Mouse (Mus musculus): ENCODE results near the gene Gramd1b. TPM values are rescaled to one million over a fixed set of nuclear protein-coding genes. Genes with fewer than 3 reads are reported as not detected.

Gramd1b gene
- total RNA-seq, 2 experiments from 2014 or later: 154 to 171 TPM

DNA sequence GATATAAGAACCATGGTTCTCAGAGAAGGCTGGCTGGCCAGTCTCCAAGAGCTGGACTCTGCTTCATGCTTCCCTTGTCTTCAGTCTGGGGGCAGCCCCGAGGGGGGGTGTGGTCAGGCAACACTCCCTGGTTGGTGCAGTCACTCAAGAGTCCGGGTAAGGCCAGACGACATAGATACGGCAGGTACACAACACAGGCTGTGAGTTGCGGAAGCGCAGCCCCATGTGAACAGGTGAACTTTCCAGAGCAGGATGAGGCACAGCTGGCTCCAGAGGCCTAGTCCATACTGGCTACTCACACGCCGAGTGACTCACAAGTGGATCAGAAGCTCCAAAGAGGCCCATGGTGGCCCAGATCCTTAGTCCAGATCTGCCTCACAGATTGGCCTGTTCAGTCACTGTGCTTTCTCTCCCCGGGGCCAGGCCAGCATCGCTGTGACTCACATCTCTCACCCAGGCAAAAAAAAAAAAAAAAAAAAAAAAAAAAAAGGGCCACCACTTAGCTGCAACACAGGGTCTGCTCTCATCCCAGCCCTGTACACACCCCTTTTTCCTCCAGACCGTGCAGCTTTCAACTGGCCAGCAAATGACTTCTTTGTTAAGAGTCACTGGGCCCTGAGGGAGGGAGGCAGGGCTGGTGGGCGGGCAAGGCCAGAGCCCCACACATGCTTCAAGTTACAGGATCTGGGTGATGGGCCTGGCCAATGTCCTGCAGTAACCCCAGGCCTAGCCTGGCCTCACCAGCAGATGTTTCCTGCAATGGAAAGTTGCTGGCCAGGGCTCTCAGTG, 210.1 kb downstream of the Gramd1b start:
- DNase-seq (ENCODE audit: low spot score in 2 of 2): no peak

DNA sequence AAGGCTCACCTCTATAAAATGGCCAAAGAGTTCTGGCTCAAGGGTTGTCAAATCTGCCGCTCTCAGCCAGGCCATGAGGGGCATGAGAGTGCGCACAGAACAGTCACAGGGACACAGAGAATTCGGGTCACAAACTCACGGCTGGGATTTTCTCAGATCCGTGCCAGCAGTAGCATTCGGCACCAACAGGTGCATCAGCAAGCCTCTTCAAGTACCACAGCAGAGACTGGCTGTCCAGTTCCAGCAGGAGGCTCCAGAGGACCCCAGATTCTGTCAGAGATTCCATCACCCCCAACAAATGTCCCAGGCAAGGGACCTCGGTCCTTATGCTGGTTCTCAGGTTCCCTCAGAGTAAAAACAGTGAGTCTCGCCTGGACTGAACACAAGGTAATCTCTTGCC, 210.8 kb downstream of the Gramd1b start:
- no peak for DNase-seq (ENCODE audit: low spot score in 2 of 2)

DNA sequence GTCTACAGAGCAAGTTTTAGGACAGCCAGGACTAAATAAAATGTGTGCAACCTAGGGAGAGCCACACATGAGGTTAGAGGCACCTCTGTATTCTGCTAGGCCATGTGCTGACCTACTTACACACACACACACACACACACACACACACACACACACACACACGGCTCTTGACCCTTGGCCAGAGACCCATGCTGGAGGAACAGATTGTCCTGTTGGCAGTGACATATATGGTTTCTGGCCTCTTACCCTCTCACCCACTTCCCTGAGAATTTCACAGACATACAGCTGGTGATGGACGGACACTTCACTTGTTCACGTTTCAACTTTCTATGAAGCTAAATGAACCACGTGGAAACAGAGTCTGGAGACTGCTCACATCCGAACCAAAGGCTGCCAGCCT, 212.4 kb downstream of the Gramd1b start:
- DNase-seq (ENCODE audit: low spot score in 2 of 2): no peak

DNA sequence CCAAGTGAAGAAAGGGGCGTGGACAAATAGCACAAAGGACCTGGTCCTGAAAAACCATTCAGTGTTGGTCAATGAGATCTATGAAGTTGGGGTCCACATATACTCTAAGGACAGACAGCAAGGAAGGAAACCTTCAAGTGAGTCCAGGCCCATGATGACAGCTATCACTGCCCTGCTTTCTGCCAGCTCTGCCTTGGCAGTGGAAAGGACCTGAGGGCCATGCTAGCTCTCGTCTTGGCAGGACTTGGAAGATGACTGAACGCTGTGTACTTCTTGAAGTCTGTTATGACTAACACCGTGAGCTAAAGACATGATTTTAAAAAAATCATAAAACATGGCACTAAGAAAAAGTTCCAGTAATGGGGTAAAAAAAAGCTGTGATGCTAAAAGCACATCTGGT, 213.4 kb downstream of the Gramd1b start:
- DNase-seq (ENCODE audit: low spot score in 2 of 2): no peak

DNA sequence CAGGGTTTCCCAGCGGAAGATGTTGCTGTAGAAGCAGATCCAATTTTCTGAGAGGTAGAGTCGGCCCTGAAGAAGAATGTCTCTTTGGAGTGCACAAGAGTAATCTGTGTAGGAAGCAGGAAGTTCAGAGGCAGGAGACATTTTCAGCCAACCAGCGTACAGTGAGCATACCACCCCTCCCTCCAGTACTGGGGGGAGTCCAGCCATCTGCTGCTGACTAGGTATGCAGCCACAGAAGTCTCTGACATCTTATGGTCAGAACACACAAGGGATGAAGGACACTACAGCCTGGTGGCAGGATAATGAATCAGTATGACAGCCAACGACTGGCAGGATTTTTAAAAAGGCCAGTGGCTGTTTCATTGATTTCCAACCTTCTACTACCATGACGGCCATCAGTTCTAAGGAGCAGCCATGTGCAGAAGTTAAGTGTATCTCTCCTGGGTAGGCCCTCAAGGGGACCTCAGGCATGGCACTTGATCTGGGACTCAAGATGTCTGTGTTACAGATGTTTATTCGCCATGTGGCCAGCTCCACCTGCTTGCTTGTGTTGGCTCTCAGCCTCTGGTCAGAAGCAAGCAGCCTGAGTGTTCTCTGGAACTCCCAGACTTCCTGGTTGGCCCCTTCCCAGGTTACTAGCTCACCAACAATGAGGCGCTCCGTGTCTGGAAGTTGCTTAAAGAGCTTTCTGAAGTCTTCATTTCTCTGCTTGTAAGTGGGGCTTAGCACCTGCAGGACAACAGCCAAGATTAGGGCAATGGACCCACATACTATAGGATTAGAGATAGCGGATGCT, 214.1 kb downstream of the Gramd1b start:
- DNase-seq (ENCODE audit: low spot score in 2 of 2): no peak

DNA sequence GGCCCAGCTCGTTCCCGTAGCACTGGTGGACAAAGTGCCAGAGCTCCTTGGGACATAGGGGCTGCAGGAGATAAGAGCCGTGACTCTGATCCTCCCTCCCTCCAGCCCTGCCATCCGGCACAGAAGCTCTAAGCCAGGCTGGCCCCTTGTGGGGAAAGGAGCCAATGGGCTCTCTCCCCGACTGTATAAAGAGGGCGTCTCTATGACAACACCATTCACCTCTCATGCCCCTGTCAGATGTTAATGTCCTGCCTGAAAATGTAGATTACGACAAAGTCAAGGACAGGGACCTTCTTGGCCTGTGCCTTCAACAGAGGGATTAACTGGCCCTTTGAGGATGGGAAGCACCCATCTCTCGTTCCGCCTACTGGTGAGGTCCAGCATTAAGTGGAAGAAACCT, 219.4 kb downstream of the Gramd1b start:
- DNase-seq (ENCODE audit: low spot score in 2 of 2): no peak

DNA sequence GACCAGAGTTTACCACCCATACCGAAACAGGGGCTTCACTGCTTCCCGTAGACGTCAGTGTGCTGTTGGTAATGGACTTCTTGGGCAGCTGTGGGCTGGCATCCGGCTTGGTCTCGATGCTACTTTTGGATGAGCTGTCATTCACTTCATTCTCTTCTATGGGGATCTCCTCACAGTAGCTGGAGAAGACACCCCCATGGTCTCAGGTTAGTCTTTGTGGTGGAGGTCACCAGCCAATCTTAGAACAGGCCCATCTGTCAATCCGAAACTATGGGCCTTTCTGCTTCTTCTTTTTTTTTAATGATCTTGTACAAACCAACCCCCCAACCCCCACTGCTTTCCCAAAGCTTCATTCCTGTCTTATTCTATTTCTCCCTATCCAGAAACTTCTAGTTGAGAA, 221.3 kb downstream of the Gramd1b start:
- DNase-seq (ENCODE audit: low spot score in 2 of 2): no peak

DNA sequence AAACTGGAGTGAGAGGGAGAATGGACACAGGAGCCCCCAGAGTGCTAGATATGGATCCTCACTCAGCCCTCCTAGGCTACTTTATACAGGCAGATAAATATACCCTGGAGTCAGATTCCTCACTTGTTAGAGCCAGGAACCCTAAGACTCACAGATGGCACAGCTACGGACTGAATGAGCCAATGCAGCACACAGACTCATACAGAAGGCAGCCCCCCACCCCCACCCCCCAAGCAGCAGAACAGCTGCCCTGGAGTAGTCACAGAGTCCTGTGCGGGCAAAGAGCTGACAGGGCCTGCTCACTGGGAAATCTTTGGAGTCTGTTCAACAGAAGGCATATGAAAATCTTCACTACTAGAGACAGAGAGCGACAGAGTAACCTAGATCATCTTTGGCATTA, 223.9 kb downstream of the Gramd1b start:
- DNase-seq (ENCODE audit: low spot score in 2 of 2): no peak

DNA sequence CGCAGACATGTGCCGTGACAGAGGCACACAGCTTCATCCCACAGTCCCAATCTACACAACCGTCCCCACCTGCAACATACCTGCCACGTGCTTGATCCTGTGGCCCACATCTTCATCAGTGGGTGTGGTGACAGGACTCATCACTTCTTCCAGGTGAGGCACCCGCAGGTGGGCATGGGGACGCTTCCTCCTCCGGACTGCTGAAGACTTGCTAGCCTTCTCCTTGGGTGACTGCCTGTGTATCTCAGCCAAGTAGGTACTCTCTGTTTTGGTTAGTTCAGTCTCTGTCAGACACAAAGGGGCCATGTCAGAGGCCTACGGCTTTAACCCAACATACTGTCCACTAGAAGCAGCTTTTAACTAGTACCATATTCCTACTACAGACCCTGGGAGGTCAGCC, 226.9 kb downstream of the Gramd1b start:
- no peak for DNase-seq (ENCODE audit: low spot score in 2 of 2)

DNA sequence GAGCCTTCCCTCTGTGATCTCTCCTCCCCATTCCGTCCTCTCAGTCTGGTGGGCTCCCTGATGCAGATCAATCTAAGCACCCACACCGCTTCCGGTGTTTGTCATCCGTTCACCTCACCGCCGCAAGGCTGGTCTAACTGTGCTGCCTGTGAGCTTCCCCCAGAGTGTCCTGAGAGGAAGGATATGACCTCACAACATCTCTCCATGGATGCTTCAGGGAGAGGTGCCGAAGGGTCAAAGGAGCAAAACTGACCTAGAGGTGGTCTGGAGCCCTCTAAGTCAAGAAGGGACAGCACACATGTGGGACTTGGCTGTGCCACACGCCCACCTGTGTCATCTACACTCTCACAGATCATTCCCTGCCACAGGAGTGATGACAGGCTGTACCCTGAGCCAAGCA, 228.8 kb downstream of the Gramd1b start:
- no peak for DNase-seq (ENCODE audit: low spot score in 2 of 2)

DNA sequence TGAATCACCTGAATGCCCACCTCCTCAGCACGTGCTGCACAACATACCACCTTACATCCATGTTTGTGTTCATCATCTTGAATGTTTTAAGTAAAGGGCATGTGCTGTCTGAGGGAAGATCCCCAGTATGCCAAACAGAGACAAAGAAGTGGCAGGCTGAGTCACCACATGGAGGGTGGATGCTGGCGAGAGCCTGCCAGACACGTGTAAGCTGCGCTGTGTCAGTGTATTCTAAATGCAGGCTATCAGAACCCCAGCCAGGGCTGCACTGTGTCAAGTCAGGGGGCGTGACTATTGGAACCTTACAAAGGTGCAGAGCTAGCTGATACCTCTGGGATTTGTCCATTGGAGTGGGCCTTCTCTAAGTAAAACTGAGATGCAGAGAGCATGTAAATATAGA, 229.7 kb downstream of the Gramd1b start:
- peak; percentile 45 to 47 for DNase-seq (ENCODE audit: low spot score in 2 of 2)

DNA sequence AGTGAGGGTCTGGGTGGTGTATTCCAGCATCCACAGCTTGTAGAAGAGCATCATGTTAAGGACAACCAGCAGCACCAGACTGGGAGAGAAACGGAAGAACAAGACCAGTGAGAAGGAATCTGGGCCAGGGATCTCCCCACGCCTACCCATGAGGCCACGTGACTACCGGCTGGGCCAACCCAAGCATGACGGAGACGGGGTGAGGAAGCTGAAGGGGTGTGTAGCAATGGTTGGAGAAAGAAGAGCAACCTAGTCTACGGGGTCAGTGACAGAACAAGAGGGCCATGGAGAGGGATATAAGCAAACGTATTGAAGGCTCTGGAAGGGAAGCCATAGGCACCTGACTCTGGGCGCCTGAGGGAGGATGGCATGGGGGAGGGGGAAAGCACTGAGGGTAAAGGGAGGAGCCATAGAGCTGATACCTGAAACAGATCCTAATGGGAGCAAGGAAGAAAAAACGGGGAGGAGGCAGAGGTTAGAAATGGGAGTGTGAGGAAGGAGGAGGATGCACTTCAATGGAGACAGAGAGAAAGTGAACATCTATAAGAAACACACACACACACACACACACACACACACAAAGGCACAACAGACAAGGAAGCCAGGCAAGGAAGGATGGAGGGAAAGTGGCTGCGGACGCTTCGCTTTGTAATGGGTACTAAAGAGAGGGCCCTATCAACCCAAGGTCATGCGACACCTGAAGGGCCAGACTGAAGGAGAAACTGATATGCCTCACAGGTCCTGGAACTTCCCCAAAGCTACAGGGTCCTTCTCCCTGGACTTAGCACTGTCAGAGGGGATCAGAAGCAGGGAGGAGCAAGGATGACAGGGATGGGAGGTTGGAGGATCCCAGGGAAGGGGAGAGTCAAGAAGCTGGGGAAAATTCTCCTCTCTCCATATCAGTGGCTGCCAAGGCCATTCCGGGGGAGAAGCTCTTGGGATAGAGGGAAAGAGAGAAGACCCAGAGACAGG, 230.9 kb downstream of the Gramd1b start:
- DNase-seq (ENCODE audit: low spot score in 2 of 2): no peak

DNA sequence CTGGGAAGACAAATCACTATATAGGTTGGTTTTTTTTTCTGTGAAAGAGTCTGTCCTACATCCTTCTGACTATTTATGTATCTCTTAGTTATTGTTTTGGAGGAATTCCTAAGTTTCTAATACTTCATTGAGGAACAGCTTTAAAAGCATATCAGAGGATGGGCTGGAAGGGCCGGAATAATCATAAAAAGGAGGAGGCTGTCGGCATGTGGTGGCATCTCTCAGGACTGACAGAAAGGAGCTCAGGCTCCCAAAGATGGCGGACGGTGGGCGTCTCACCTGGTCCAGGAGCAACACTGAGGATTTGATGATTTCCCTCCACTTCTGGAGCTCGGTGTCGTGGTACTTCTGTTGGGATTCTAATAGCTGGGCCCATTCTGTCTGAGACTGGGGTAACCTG, 231.9 kb downstream of the Gramd1b start:
- DNase-seq (ENCODE audit: low spot score in 2 of 2): no peak

DNA sequence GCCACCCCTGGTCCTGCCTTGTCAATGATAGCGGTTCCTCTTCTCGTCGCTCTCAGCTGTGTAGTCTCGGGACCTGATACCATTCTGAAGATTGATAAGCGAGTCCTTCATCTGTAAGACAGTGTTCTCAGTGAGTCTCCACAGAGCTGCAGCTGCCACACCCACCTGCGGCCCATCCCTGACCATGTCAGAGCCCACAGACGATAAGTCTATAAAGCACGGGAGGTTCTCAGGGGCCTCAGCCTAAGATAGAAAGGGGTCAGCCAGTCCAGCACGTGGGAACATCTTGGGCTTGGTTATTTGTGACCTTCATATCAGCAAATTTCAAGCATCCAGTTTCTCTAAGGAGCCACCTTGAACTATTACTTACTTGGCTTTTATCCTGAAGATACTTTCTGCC, 233.2 kb downstream of the Gramd1b start:
- no peak for DNase-seq (ENCODE audit: low spot score in 2 of 2)

DNA sequence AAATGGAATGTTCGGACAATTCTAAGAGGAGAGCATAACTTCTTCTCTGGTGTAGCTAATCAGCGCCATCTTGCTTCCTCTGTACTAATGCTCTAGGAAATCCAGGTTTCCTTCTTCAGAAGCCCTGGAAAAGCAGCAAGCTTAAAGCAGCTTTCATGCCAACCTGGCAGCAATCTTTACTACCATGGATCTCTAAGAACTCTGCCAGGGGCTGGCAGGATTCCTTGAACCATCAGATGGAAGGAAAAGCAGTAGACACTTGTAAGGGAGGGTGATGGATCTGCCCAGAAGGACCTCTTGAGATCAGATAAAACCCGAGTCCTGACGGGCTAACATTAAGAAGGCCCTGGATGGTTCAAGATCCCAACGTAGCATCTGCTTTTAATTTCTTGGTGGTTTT, 234.9 kb downstream of the Gramd1b start:
- no peak for DNase-seq (ENCODE audit: low spot score in 2 of 2)

DNA sequence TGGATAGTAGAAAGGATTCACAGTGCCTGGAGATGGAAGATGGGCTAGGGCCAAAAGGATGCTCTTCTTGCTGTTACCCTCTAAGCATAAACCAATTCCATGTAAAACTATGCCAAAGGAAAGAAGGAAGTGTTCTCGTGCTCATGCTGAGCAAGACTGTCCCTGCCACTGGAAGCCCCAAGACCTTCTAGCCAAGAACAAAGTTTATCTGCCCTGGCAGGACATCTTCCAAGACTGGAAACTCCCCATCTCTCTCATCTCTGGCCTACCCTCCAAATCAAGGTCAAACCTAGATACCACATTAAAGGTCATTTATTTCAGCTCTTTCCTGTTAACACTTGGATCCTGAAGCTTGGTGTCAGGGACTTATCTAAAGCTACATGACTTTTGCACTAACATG, 236.3 kb downstream of the Gramd1b start:
- DNase-seq (ENCODE audit: low spot score in 2 of 2): no peak

DNA sequence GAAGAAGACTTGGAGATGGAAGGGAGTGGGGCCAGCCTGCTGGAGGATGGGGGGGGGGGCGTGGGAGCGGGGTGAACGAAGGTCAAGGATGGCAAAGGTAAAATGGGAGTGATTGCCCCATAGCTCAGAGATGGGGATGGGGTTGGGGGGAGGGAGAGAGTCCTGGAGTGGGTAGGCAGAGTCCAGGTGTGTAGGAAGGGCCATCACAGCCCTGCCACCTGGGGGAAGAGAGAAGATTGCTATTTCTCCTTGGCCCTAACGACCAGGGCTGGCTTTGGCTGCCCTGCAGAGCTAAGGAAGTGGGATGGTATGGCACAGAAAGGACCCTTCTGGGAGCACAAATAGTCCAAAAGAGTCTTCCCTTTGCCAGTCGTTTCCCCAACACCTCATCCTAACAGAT, 237.0 kb downstream of the Gramd1b start:
- DNase-seq (ENCODE audit: low spot score in 2 of 2): no peak

DNA sequence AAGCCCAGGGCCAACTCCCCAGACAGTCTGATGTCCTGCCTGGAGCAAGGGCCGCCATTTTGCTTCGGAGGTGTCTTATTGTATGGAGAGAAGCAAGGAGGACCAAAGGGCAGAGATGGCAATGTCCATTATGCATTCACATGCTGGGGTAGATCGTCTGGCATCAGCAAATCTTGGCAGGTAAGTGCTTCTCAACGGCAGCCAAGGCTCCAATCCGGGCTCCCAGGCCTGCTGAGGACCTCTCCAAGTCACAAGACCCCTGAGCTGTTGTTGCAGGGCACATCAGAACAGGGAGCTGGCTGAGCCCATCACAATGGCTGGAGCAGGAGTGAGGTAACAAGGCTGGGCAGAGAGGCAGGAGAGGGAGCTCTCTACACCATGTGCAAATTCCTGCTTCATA, 237.4 kb downstream of the Gramd1b start:
- no peak for DNase-seq (ENCODE audit: low spot score in 2 of 2)

DNA sequence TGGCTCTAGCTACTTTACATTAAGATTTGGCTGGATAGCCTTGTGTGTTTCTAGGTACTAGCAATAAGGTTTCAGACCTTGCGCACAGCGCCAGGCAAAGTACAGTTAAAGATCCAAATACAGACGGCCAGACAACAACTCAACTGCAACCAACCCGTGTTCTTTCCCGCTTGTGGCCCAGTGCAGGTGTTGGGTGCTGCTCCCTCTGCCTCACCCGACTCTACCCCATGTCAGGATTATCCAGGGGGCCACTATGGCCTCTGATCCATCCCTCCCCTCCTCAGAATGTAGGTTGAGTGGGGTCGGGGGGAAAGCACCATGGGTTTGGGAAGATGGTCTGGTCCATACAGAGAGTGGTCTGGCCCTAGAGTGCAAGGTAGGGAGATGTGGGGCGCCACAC, 237.9 kb downstream of the Gramd1b start:
- DNase-seq (ENCODE audit: low spot score in 2 of 2): no peak

DNA sequence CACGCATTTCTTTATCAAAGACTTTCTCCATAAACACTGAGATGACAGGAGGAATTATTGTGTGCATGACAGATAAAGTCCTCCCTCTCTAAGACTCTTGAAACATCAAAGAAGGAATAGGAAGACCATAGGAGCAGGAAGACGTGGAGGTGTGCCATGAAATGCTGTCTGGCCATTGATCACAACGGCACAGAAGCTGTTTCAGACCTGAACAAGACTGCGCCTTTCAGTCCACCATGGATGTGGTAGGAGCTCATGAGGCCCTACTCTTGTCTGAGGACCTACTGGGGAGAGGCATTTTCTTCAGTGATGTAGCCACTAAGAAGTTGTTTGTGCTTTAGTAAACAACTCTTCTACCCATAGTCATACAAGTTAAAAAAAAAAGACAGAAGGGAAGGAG, 238.7 kb downstream of the Gramd1b start:
- DNase-seq (ENCODE audit: low spot score in 2 of 2): no peak

DNA sequence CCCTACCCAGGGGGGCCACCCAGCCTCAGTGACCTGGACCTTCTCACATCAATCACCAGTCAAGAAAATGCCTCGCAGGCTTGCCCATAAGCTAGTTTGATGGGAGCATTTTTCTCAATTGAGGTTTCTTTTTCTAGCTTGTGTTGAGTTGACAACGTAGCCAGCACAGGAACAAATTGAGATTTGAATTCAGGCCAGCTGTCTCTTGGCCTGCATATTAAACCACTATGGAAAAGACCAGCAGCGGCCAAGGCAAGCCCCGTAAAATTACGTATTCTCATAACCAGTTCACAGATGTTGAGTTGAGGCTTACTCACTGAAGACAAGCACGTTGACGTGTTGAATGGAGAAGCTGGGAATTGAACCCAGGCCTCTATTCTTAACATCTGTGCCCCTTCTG, 248.2 kb downstream of the Gramd1b start:
- no peak for DNase-seq (ENCODE audit: low spot score in 2 of 2)

DNA sequence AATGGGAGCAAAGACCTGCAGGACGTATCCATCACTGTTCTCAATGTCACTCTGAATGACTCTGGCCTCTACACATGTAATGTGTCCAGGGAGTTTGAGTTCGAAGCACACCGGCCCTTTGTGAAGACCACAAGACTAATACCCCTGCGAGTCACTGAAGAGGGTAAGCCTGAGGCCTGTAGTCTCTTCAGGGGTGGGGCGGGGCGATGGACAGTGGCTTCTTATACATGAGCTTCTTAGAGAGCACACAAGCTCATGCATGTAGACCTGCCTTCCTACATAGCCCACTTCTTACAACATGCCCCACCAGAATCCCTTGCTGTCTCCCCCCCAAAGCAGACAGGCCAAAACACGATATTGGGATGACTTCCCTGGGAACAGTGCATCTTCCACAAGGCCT, 251.7 kb downstream of the Gramd1b start:
- no peak for DNase-seq (ENCODE audit: low spot score in 2 of 2)
